Mouse (Mus musculus) midbrain, embryonic 11.5 days (tissue): ENCODE data around the gene Trabd2b. TPM values are rescaled to one million over a fixed set of nuclear protein-coding genes. Genes with fewer than 3 reads are reported as not detected.
A peak's percentile ranks its signal among the peaks of the same experiment; 100 is the strongest.

Experiments used
- ATAC-seq: fragments of 200-750 bp; cut with Nextera tagmentation; 2 replicates; pipeline ENCODE4 v1.8.0; 2017; ENCODE audit warnings: moderate TSS enrichment, moderate library complexity; ENCODE audit not compliant: low FRiP score
- DNase-seq: peaks from one replicate; pipeline ENCODE4 v3.0.0; 2015; ENCODE audit warnings: low spot score; ENCODE audit errors: missing footprints
- H3K27ac ChIP-seq: fragments of 300-500 bp; sonication (generic); 2 replicates; pipeline ENCODE4 v1.5.1; 2014; ENCODE audit warnings: low read depth, low read length
- H3K27me3 ChIP-seq: fragments of 300-500 bp; sonication (generic); 2 replicates; pipeline ENCODE4 v1.6.1; 2014; ENCODE audit warnings: mild to moderate bottlenecking, low read length, moderate library complexity, mixed read lengths; ENCODE audit not compliant: control insufficient read depth, insufficient read depth
- H3K36me3 ChIP-seq: fragments of 300-500 bp; sonication (generic); 2 replicates; pipeline ENCODE4 v1.6.1; 2014; ENCODE audit warnings: mild to moderate bottlenecking, low read length, moderate library complexity, mixed read lengths; ENCODE audit not compliant: control insufficient read depth, insufficient read depth
- H3K4me1 ChIP-seq: fragments of 300-500 bp; sonication (generic); 2 replicates; pipeline ENCODE4 v1.6.1; 2014; ENCODE audit warnings: low read length; ENCODE audit not compliant: control insufficient read depth, insufficient read depth
- H3K4me2 ChIP-seq: fragments of 300-500 bp; sonication (generic); 2 replicates; pipeline ENCODE4 v1.6.1; 2014; ENCODE audit warnings: mild to moderate bottlenecking, moderate library complexity
- H3K4me3 ChIP-seq: fragments of 300-500 bp; sonication (generic); 2 replicates; pipeline ENCODE4 v1.5.1; 2014; ENCODE audit warnings: low read depth, low read length
- H3K9ac ChIP-seq: fragments of 300-500 bp; sonication (generic); 2 replicates; pipeline ENCODE4 v1.6.1; 2014; ENCODE audit warnings: low read length
- H3K9me3 ChIP-seq: fragments of 300-500 bp; sonication (generic); 2 replicates; pipeline ENCODE4 v1.6.1; 2016; ENCODE audit warnings: low read length; ENCODE audit not compliant: control insufficient read depth
- WGBS: fragments of 180-500 bp; shearing (Covaris S2); extraction: QIAGEN DNeasy Blood & Tissue Kit; methylation state at CpG from one replicate; pipeline ENCODE4 v1.1.7; 2014; 5-methylcytosine and 5-hydroxymethylcytosine counted together
- polyA plus RNA-seq: library from polyadenylated mRNA; unstranded; fragments of >200 nt; fragmentation: Nextera tagmentation; extraction: Ambion mirVana; gene quantifications from 2 replicates; pipeline ENCODE4 v1.2.1, GENCODE M21; 2014

The Trabd2b gene
- polyA plus RNA-seq, 1 experiment from 2014 or later: 2.2 TPM

- Histone ChIP-seq H3K4me3 (no peak overlapping the region), H3K27ac (no peak overlapping the region), H3K9me3 (no peaks in the 10 kb centered on the region), H3K27me3 (no peaks in the 10 kb centered on the region), H3K36me3 (no peaks in the 10 kb centered on the region), H3K4me2 (no peak overlapping the region), H3K9ac (no peak overlapping the region), H3K4me1 (no peaks in the 10 kb centered on the region; the same call in 1 of the 2 replicates)
- ATAC-seq: no peak
- 83% methylated on average over 2 of the region's 2 CpGs for WGBS
- DNase-seq: no peak
Measured at GRCm38 (mm10) chr4:114420154-114420553, 13.6 kb downstream of the Trabd2b start.

GRCm38 (mm10) chr4:114423084-114423483 is 16.6 kb downstream of the Trabd2b start:
- Histone ChIP-seq H3K4me3 (no peak overlapping the region), H3K36me3 (no peaks in the 10 kb centered on the region), H3K27ac (no peak overlapping the region), H3K9me3 (no peaks in the 10 kb centered on the region), H3K27me3 (no peaks in the 10 kb centered on the region), H3K9ac (no peak overlapping the region), H3K4me1 (no peaks in the 10 kb centered on the region), H3K4me2 (no peak overlapping the region)
- DNase-seq: no peak
- 71% methylated on average over 6 of the region's 6 CpGs for WGBS
- no peak for ATAC-seq

GRCm38 (mm10) chr4:114425808-114426207 is 19.3 kb downstream of the Trabd2b start:
- no peaks in the 10 kb centered on the region for H3K4me1 ChIP-seq
- no peak for DNase-seq
- no peak overlapping the region for H3K4me2 ChIP-seq
- H3K9me3 ChIP-seq: no peaks in the 10 kb centered on the region
- no peak overlapping the region for H3K9ac ChIP-seq
- H3K36me3 ChIP-seq: no peaks in the 10 kb centered on the region
- no peak overlapping the region for H3K4me3 ChIP-seq
- WGBS: 64% methylated on average over 5 of the region's 5 CpGs
- no peaks in the 10 kb centered on the region for H3K27me3 ChIP-seq
- no peak overlapping the region for H3K27ac ChIP-seq
- ATAC-seq: no peak

- no peaks in the 10 kb centered on the region for H3K36me3 ChIP-seq
- H3K27me3 ChIP-seq: no peaks in the 10 kb centered on the region
- no peak overlapping the region for H3K4me3 ChIP-seq
- DNase-seq (peak; percentile 76), ATAC-seq (no peak)
- H3K9ac ChIP-seq: no peak overlapping the region
- 95% methylated on average over 2 of the region's 2 CpGs for WGBS
- no peaks in the 10 kb centered on the region for H3K4me1 ChIP-seq
- no peak overlapping the region for H3K27ac ChIP-seq
- H3K9me3 ChIP-seq: no peaks in the 10 kb centered on the region
- no peak overlapping the region for H3K4me2 ChIP-seq
Measured at GRCm38 (mm10) chr4:114432742-114433141, 26.2 kb downstream of the Trabd2b start.

GRCm38 (mm10) chr4:114433440-114433839 is 26.9 kb downstream of the Trabd2b start:
- DNase-seq: no peak
- Histone ChIP-seq H3K36me3 (no peaks in the 10 kb centered on the region), H3K4me1 (no peaks in the 10 kb centered on the region), H3K27me3 (no peaks in the 10 kb centered on the region), H3K27ac (no peak overlapping the region), H3K4me3 (no peak overlapping the region), H3K4me2 (no peak overlapping the region), H3K9ac (no peak overlapping the region), H3K9me3 (no peaks in the 10 kb centered on the region)
- WGBS: 77% methylated on average over 1 of the region's 1 CpGs
- no peak for ATAC-seq

- Histone ChIP-seq H3K36me3 (no peaks in the 10 kb centered on the region), H3K4me3 (no peak overlapping the region), H3K27me3 (no peaks in the 10 kb centered on the region), H3K4me2 (no peak overlapping the region), H3K9ac (no peak overlapping the region), H3K9me3 (no peaks in the 10 kb centered on the region), H3K27ac (no peak overlapping the region), H3K4me1 (no peaks in the 10 kb centered on the region)
- DNase-seq (peak; percentile 69), ATAC-seq (no peak)
- WGBS: 71% methylated on average over 1 of the region's 1 CpGs
Measured at GRCm38 (mm10) chr4:114434766-114435165, 28.2 kb downstream of the Trabd2b start.

GRCm38 (mm10) chr4:114435381-114435780 is 28.9 kb downstream of the Trabd2b start:
- ATAC-seq (no peak), DNase-seq (peak; percentile 69)
- Histone ChIP-seq H3K27me3 (no peaks in the 10 kb centered on the region), H3K27ac (no peak overlapping the region), H3K9ac (no peak overlapping the region), H3K9me3 (no peaks in the 10 kb centered on the region), H3K4me1 (no peaks in the 10 kb centered on the region), H3K4me3 (no peak overlapping the region), H3K4me2 (no peak overlapping the region), H3K36me3 (no peaks in the 10 kb centered on the region)
- 89% methylated on average over 7 of the region's 7 CpGs for WGBS

- WGBS: 68% methylated on average over 2 of the region's 2 CpGs
- H3K4me3 ChIP-seq: no peak overlapping the region
- H3K9me3 ChIP-seq: no peaks in the 10 kb centered on the region
- no peak overlapping the region for H3K9ac ChIP-seq
- DNase-seq: peak; percentile 82
- no peak overlapping the region for H3K27ac ChIP-seq
- no peak overlapping the region for H3K4me2 ChIP-seq
- ATAC-seq: no peak
- no peaks in the 10 kb centered on the region for H3K36me3 ChIP-seq
- H3K4me1 ChIP-seq: no peaks in the 10 kb centered on the region
- no peaks in the 10 kb centered on the region for H3K27me3 ChIP-seq
Measured at GRCm38 (mm10) chr4:114438764-114439163, 32.2 kb downstream of the Trabd2b start.

- no peaks in the 10 kb centered on the region for H3K9me3 ChIP-seq
- H3K9ac ChIP-seq: no peak overlapping the region
- peak; percentile 41 for DNase-seq
- H3K4me2 ChIP-seq: no peak overlapping the region
- H3K36me3 ChIP-seq: no peaks in the 10 kb centered on the region
- no peak for ATAC-seq
- H3K4me1 ChIP-seq: no peaks in the 10 kb centered on the region
- no peak overlapping the region for H3K27ac ChIP-seq
- H3K4me3 ChIP-seq: no peak overlapping the region
- WGBS: 84% methylated on average over 2 of the region's 2 CpGs
- H3K27me3 ChIP-seq: no peaks in the 10 kb centered on the region
Measured at GRCm38 (mm10) chr4:114442186-114442585, 35.7 kb downstream of the Trabd2b start.

GRCm38 (mm10) chr4:114442661-114443060 is 36.1 kb downstream of the Trabd2b start:
- WGBS: 87% methylated on average over 3 of the region's 3 CpGs

More at GRCm38 (mm10) chr4:114442661-114443060, 36.1 kb downstream of the Trabd2b start:
- no peak for ATAC-seq
- Histone ChIP-seq H3K27me3 (no peaks in the 10 kb centered on the region), H3K4me2 (no peak overlapping the region), H3K4me3 (no peak overlapping the region), H3K9me3 (no peaks in the 10 kb centered on the region), H3K27ac (no peak overlapping the region), H3K9ac (no peak overlapping the region), H3K4me1 (no peaks in the 10 kb centered on the region), H3K36me3 (no peaks in the 10 kb centered on the region)
- peak; percentile 19 for DNase-seq
